Mouse (Mus musculus) brain, embryonic 18.5 days (tissue): ENCODE results near the gene Trim25.
"Not testable (repeated sequence)": the region's sequence is repeated elsewhere in the genome, so short reads cannot be mapped to it uniquely, and the experiment has no call there.

ENCODE experiments used
- DNase-seq: peaks from one replicate; pipeline ENCODE4 v3.0.0-alpha.2; 2012; ENCODE audit warnings: low read depth, low spot score

The Trim25 gene

DNA sequence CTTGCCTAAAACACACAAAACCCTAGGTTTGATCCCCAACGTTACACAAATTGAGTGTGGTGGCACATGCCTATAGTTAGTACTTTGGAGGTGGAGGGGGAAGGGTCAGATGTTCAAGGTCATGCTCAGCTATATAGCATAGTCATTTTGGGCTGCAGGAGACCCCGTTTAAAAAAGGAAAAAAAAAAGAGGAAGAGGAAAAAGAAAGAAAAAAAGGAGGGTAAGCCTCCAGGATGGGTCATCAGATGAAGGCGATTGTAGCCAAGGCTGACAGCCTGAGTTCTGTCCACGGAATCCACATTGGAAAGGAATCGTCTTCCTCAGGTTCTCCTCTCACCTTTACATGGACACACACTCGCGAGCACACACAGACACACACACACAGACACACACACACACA, 4.7 kb upstream of the Trim25 start:
- DNase-seq = no peak

DNA sequence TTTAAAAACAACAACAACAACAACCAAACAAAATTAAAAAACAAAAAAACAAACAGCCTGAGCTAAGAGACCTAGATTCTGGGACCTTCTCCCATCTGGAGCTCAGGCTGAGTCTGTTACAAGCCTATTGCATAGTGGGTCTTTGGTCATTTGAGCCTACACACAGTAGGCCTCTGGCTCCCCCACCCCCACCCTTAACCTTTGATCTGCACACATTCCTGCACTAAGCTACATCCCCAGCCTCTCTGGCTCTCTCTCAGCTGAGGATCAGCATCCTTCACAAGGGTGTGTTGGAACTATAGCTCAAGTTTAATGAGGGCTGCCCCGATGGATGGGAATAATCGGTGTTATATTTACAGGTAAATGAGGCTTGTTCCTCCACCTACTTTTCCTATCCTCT, 3.6 kb upstream of the Trim25 start:
- no peak for DNase-seq

DNA sequence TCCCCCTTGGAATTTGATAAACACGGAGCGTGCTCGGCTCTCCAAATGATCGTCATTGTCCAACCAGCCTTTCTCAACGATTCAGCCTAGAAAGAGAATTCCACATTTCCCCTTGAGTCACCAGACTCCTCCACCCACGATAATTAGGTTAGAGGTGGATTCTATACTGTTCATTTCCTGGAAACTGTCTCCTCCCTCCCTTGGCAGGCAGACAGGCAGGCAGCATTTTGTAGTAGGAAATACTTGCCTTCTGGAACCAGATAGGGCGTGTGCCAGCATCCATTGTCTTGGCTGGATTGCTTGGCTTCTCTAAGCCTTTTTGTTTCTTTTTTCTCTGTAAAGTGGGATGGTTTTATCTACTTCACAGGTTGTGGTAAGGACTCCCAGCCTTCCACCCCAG, 2.7 kb upstream of the Trim25 start:
- DNase-seq = no peak

DNA sequence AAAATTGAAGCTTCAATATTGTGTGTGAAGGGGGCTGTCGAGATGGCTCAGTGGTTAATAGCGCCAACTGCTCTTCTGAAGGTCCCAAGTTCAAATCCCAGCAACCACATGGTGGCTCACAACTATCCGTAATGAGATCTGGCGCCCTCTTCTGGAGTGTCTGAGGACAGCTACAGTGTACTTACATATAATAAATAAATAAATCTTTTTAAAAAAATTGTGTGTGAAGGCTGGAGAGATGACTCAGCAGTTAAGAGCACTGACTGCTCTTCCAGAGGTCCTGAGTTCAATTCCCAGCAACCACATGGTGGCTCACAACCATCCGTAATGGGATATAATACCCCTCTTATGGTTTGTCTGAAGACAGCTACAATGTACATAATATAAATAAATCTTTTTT, 1.8 kb upstream of the Trim25 start:
- DNase-seq = not testable (repeated sequence)

DNA sequence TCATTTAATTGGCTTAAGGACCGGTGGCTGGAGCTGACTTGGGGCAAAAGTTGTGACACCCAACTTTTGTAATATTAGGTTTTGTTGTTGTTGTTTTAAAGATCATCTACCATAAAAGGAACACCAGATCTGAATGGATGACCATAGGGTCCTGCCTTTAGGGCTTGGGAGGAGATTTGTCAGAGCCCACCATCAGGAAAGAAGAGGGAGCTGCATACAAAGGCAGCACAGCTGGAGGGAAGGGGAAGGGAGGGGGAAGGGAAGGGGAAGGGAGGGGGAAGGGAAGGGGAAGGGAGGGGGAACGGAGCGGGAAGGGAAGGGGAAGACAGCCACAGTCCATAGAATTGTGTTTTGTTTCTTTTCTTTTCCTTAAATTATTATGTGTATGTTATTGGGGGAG, 770 bp upstream of the Trim25 start:
- no peak for DNase-seq

DNA sequence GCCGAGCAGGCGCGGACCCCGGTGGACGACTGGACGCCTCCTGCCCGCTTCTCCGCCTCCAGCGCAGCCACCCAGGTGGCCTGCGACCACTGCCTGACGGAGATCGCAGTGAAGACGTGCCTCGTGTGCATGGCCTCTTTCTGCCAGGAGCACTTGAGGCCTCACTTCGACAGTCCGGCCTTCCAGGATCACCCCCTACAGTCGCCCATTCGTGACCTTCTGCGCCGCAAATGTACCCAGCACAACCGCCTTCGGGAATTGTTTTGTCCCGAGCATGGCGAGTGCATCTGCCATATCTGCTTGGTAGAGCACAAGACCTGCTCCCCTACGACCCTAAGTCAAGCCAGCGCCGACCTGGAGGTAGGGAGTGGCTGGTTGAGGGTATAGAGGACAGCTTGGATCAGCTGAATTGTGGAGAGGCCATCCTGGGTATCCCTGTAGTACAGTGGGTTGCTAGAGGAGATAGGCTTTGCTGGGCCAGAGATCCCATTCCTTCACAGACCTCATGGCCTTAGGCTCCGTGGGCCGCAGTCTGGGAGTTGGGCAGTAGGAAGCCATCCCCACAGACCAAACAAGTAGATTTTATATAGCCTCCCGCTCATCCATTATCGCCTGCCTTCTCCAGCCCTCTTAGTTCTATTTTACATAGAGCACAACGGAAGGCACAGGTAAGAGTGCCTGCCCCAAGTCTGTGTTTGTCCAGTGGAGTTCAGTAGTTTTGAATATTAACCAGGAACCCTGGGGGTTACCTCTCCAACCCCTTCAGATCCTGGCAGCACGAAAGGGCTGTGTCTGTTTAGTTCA, 749 bp downstream of the Trim25 start:
- no peak for DNase-seq

DNA sequence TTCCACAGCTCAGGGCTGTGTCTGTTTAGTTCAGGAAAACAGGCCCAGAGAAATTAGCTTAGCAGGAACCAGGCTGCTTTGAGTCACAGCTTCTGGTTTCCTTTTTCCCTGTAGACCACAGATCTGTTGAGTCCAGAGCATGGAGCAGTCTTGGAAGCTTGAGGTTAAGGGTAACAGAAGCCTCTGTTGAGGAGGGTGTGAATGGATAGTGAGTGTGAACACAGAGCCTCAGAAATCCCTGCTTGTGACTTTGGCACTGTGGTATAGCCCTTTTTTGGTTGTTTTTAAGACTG, 1.3 kb downstream of the Trim25 start:
- no peak for DNase-seq

DNA sequence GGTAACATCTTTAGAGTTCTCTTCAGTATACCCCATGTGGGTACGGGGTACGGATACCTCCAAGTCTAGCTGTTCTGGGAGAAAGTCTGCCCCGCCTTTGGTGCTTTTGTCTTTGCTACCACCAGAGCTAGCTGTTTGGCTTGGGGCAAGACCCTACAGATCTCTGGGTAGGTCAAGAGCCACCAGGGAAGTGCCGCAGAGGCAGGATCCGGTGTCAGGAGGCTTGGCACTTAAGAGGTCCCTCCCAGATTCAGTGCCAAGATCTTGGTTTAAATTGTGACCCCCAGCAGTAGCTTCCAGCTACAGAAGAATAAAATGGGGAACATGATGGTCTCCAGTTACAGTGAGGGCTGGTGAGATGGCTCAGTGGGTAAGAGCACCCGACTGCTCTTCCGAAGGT, 2.4 kb downstream of the Trim25 start:
- no peak for DNase-seq

DNA sequence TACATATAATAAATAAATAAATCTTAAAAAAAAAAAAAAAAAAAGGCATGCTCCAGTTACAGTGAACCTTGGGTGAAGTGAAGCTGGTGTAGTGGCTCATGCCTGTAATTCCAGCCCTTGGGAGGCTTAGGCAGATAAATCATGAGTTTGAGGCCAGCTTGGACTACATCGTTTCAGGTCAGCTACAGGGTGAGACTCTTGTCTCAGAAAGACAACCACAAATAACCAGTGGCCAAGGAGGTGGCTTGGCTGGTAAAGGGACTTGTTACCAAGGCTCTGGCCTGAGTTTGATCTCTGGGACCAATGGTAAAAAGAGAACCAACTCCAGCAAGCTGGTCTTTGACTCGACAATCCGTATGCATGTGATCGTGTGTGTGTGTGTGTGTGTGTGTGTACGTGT, 2.9 kb downstream of the Trim25 start:
- DNase-seq = no peak

DNA sequence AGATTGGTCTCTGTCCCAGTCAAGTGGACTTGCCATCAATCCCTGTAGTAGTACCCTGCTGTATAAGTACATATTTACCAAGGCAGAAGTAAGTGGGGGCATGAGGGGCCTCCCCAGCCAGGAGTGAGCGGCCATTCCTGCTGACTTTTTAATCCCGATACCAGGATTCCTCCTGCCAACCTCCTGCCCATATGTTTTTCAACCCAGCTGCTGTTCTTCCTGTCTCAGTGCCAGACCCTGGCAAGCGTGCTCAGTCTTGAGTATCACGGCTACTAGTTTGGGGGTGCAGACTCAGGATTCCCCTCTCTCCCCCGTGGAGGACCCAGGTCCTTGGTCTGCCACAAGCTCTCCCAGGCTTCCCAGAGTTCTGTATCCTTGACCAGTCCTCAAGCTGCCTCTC, 3.4 kb downstream of the Trim25 start:
- no peak for DNase-seq

DNA sequence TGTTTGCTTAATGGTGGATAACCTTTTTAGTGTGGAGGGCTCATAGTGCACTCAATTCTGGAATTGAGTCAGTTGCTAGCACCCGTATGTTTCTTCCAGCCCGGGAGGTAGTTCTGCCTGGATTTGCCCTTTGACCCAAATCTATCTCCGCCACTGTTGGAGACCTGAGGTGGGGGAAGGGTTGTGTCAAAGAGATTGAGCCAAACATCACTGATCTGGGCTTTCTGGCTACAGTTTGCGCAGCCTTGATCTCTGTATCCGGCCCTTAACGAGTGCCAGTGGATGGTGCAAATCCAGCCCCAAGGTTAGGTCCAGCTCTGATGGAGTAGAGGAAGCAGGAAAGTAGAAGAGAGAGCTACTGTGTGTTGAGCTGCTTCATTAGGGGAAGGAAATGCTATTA, 3.9 kb downstream of the Trim25 start:
- no peak for DNase-seq

DNA sequence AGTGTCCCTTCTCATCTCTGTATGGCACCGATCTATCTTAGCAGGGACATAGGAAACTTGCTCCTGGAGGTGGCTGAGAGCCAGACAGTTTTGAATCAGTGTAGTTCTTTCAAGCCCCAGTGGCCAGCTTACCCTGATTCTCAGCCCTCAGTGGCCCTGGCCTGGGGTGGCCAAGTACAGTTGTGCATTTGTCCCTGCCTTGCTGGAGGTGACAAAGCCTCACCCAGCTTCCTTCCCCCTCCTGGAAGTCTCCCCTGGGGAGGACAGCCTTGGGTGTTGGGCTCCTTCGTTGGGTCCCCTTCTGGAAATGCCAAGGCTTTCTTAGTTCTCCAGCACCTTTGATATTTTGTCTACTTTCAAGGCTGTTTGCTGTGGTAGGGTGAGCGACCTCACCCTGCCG, 4.5 kb downstream of the Trim25 start:
- DNase-seq = no peak

DNA sequence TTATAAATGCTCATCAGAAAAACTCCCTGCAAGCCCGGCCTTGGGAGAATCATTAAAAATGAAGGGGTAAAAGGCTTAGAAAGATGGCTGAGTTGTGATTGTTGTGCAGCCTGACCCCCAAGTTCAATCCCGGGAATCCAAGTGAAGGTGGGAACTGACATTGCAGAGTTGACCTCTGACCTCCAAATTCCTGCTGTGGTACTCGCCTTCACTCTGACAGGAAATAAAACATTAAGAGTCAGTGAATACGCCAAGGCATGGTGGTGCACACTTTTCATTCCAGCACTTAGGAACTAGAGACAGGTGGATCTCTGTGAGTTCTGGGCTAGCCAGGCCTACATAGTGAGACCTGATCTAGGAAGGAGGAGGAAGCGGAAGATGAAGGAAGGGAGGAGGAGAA, 6.3 kb downstream of the Trim25 start:
- no peak for DNase-seq

DNA sequence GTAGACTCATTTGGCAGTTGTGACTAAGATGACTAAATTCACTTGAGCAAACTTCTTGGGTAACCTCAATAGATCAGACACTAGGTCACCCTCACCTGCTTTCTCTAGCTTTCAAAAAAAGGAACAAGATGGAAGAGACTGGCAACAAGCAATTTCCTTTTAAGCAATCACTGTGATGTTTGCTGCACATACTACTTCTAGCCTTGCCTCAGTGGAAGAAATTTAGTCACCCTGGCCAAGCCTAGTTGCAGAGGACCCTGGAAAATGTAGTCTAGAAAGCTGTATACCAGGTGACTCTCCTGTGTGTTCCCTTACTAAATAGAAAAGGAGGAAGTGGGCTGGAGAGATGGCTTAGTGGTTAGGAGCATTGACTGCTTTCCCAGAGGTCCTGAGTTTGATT, 7.2 kb downstream of the Trim25 start:
- DNase-seq = no peak

DNA sequence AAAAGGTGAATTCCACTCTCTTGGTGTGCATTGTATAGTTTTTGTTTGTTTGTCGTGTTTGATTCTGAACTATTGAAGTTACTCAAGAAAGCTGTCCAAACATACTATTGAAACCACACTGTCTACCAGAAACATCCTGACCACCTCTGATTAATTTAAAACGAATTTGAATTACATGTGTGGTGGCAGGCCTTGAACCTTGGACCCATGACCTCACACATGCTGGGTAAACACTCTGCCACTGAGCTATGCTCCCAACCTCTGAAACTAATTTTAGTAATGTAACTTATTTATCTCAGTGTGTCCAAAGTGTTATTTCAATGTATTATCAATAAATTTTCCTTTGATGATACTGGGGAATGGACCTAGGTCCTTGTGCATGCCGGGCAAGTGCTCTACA, 8.4 kb downstream of the Trim25 start:
- DNase-seq = no peak

DNA sequence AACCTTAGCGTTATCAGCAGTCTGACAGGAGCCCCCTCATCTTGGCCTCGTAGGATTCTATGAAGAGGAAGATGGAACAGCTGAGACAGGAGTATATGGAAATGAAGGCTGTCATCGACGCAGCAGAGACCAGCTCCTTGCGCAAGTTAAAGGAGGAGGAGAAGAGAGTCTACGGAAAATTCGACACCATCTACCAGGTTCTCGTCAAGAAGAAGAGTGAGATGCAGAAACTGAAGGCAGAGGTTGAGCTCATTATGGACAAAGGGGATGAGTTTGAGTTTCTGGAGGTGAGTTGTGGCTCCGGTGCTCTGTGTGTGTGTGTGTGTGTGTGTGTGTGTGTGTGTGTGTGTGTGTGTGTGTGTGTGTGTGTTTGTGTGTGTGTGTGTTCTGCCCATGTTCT, 9.9 kb downstream of the Trim25 start:
- DNase-seq = no peak

DNA sequence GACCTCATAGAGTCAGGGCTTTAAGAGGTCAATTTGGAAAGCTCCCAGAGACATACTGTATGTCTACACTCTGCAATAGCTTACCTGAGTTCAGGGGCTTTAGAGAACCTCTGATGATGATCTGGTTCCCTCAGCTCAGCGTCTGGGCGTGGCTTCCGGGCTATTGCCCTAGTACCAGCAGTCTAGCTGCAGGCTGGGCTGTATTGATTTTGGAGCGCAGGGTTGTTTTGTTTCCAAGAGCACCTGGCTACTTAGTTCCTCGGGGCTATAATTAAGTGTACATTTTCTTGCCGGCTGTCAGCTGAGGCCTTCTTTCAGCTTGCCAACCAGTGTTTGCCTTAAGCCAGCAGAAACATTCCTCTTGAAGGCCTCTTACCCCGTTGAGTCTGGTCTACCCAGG, 10.3 kb downstream of the Trim25 start:
- no peak for DNase-seq

DNA sequence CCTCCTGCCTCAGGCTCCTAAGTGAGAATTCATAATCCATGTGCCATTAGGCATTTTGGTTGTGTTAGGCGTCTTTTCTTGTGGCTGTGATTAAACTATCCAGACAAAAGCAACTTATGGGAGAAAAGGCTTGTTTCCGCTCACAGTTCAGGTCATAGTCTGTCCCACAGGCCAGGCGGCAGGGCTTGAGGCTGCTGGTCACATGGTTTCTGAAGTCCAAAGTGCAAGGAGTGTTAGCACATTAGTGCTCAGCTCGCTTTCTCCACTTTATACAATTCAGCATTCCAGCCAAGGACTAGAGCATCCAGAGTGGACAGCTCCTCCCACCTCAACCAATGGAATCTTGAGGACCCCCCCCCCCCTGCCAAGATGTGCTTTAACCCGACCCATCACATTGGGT, 13.1 kb downstream of the Trim25 start:
- no peak for DNase-seq

DNA sequence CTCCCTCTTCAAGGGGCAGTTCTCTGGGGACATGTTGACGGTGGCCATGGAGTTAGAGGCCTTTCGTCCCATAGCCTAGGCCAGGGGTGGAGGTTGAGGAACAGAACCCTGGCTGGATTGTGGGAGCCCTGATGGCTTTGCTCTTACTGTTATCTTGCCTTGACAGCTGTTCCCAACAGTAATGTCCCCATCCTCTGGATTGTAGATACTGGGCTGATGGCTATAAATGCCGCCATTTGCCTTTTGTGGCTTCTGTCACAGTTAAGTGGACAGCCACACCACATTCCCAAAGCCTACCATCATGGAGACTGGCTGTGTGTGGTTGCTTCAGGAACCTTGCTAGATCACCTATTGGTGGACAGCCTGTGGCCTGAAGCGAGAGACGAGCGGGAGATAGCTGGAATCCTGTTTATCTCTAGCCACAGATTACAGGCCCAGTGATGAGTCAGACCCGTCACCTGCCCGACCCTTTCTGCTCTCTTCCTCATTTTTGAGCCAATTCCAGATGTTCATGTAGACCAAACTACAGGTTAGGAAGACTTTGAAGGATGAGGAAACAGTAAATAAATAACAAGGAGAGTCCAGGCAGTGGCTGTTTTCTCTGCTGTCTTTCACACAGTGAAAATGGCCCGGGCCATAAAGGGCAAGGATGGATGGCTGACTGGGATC, 18.5 kb downstream of the Trim25 start:
- no peak for DNase-seq

DNA sequence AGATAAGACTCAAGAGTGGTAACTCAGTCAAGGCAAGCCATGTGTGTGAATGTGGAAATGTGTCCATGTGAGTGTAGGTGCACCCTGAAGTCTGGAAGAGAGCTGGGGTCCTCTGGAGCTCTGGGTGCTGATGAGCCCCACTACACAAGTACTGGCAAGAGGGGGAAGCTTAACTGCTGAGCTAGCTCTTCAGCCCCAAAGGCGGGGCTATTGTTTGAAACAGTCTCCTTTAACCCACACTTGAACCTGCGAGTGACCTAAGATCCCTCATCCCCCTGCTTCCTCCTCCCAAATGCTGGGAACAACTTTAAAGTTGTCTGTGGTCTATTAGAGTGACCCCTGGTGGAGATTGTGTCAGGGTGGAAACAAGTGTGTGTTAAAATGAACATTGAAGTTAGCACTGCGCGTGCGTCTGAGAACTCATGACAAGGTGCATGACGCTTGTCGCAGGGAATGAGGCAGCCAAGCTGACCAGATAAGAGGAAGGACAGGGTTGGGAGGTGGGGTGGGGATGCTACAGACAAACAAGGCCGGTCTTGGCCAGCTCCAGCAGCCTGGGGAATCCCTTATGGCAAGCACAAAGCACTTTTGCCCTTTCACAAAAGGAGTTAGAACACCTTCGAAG, 21.6 kb downstream of the Trim25 start:
- DNase-seq = no peak

DNA sequence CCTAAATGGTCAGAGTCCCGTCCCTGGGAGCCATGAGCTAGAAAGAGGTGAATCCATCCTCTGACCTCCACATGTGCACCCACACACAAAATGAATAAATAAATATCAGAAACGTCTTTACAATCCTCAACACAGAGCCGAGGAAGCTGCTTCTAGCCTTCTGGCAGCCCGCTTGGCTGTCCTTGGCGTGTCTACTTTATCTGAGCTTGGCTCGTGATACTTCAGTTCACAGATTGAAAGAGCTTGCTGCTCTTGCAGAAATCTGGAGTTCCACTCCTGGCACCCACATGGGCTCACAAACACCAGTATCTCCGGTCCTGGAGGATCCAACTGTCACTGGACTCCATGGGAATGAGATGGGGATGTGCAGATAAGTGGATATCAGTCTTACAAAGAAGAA, 22.5 kb downstream of the Trim25 start:
- DNase-seq = no peak

DNA sequence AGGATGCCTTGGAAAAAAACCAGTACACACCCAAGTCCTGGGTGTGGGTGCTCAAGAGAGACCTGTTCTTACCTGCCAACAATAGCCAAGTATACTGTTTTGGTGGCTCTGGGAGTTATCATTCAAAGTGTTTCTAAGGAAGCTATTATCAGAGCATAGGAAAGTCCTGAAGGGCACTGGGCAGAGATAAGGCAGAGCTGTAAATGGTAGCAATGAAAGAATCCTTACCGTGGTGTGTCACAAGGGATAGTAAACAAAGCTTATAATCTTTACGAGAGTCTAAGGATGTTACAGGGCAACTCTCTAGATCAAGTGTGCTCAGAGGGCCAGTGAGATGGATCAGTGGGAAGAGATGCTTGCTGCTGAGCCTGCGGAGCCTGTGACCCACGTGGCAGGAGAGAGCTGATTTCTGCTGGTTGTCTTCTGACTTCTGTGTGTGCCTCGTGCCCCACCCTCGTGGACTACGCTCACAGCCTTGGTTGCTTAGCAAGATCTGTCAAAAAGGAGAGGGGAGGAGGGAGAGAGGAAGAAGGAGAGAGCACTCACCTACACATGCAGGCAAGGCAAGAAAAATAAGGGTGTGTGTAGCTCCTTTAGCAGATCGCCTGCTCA, 23.1 kb downstream of the Trim25 start:
- DNase-seq = no peak

DNA sequence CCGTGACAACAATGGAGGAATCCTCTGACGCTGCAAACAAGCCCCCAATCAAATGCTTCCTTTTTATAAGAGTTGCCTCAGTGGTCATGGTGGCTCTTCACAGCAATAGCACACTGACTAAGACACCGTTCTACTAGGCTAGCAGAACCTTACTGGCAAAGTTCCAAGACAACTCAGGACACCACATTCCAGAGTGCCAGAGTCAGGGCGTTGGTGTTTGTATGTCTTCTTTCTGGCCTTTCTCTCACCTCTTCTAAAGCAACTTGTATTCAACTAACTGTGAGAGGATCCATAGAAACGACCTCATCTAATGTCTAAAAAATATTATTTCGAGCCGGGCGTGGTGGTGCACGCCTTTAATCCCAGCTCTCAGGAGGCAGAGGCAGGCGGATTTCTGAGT, 24.3 kb downstream of the Trim25 start:
- no peak for DNase-seq
